Mouse (Mus musculus) embryonic fibroblast, embryonic 13.5 days (primary cell): ENCODE measurements around the gene Zfp14. TPM values are rescaled to one million over a fixed set of nuclear protein-coding genes. Genes with fewer than 3 reads are reported as not detected.

Experiments used
- H3K27ac ChIP-seq: 2 replicates; pipeline ENCODE4 v1.5.1; 2012; ENCODE audit warnings: low read length, control low read depth, inconsistent platforms; ENCODE audit not compliant: insufficient read depth
- H3K4me1 ChIP-seq: 2 replicates; pipeline ENCODE4 v1.6.1; 2011; ENCODE audit warnings: low read length; ENCODE audit not compliant: control insufficient read depth, insufficient read depth
- H3K4me3 ChIP-seq: 2 replicates; pipeline ENCODE4 v1.5.1; 2011; ENCODE audit warnings: mild to moderate bottlenecking, control low read depth, low read length; ENCODE audit not compliant: insufficient read depth
- CTCF ChIP-seq: IDR thresholded peaks from 2 replicates; pipeline ENCODE4 v1.5.1; 2011; ENCODE audit warnings: mild to moderate bottlenecking, control low read depth, low read length, moderate library complexity, borderline replicate concordance; ENCODE audit not compliant: insufficient read depth
- POLR2A ChIP-seq: IDR thresholded peaks from 2 replicates; pipeline ENCODE4 v1.6.1; 2011; ENCODE audit warnings: low read depth, mild to moderate bottlenecking, control low read depth, low read length, moderate library complexity
- polyA plus RNA-seq: library from polyadenylated mRNA; stranded (reverse); fragments of >200 nt; gene quantifications from 2 replicates; pipeline ENCODE4 v1.2.4, GENCODE M21; 2011; ENCODE audit warnings: low read depth; ENCODE audit not compliant: missing spikeins, insufficient read length

Zfp14 gene
- polyA plus RNA-seq, 1 experiment = 3.6 TPM

DNA sequence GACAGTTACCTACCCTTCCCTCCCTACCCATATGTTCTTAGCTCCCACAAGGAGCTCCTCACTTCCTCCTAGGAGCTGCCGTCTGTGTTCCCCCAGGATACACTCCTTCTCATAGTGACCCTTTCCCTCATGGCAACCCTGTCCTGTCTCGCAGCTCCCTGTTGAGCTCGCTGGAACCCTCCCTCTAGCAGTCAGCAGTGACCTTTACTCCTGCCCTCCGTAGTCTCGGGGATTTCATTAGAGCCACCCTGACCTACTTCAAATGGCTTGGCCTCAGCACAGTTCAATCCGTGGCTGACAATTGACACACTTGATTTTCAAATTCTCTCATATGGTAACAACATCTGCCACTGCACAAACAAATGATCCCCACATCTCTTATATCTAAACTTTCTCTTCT lies 20.5 kb downstream of the Zfp14 start:
- no peak for TF ChIP-seq POLR2A
- no peak for TF ChIP-seq CTCF
- H3K4me3 ChIP-seq = no peak overlapping the region
- H3K4me1 ChIP-seq = no peaks in the 10 kb centered on the region
- H3K27ac ChIP-seq = no peak overlapping the region

DNA sequence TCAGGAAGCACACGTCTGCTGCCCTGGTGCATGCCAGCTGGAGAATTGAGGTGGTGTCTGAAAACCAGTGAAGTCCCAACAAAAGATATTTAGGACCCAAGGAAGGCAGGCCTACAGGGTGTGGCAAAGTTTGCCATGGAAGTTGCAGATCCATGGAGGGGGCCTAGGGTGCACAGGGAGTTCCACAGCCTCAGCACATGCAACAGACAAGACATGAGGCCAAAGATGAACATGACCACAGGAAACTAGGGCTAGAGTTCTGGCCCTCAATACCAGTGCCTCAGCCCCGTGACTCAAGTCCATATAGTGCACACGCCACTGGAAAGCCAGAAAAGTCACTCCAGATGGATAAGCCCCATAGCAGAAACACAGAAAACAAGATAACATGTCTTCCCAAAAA lies 22.6 kb downstream of the Zfp14 start:
- Histone ChIP-seq H3K27ac (no peak overlapping the region), H3K4me3 (no peak overlapping the region), H3K4me1 (no peaks in the 10 kb centered on the region)
- TF ChIP-seq CTCF (no peak), POLR2A (no peak)

- no peak overlapping the region for H3K4me3 ChIP-seq
- H3K4me1 ChIP-seq = no peaks in the 10 kb centered on the region
- TF ChIP-seq CTCF (no peak), POLR2A (no peak)
- H3K27ac ChIP-seq = no peak overlapping the region
These were observed 23.8 kb downstream of the Zfp14 start for GRCm38 (mm10) chr7:30027331-30027730.

- H3K4me1 ChIP-seq = no peaks in the 10 kb centered on the region
- TF ChIP-seq POLR2A (no peak), CTCF (0 out of 2 replicates have a peak, but pooled peaks have one; percentile 8)
- H3K27ac ChIP-seq = no peak overlapping the region
- H3K4me3 ChIP-seq = no peak overlapping the region
These were observed 25.8 kb downstream of the Zfp14 start for GRCm38 (mm10) chr7:30025358-30025757.

DNA sequence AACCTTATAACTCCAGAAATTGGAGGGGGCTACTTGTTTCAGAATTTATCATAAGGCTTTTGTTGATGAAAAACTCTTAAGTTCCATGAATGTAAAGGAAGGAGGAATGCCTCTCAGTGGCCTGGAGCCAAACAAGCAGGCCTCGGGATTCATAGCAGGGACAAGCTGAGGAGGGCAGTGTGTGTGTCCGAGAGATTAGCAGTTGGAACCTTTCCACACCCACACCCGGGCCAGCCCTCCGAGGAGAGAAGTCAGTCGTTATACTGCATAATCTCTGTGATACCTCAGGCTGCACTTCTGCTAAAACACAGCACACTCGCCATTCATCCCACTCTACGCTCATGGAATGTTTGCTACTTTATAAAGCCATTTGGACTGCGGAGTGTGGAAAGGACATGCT lies 27.4 kb downstream of the Zfp14 start:
- no peak overlapping the region for H3K4me3 ChIP-seq
- no peak overlapping the region for H3K27ac ChIP-seq
- no peaks in the 10 kb centered on the region for H3K4me1 ChIP-seq
- TF ChIP-seq CTCF (no peak), POLR2A (no peak)

- TF ChIP-seq CTCF = no peak
- no peak for TF ChIP-seq POLR2A
- H3K4me3 ChIP-seq = no peak overlapping the region
- no peaks in the 10 kb centered on the region for H3K4me1 ChIP-seq
- H3K27ac ChIP-seq = no peak overlapping the region
These were observed 27.9 kb downstream of the Zfp14 start for GRCm38 (mm10) chr7:30023324-30023723.

GRCm38 (mm10) chr7:30019543-30019942 lies 31.6 kb downstream of the Zfp14 start:
- no peaks in the 10 kb centered on the region for H3K4me1 ChIP-seq
- H3K4me3 ChIP-seq = no peak overlapping the region
- no peak for TF ChIP-seq CTCF
- TF ChIP-seq POLR2A = no peak
- H3K27ac ChIP-seq = no peak overlapping the region

GRCm38 (mm10) chr7:30017226-30017625 lies 34.0 kb downstream of the Zfp14 start:
- H3K27ac ChIP-seq = no peak overlapping the region
- TF ChIP-seq POLR2A (no peak), CTCF (no peak)
- H3K4me1 ChIP-seq = no peaks in the 10 kb centered on the region
- H3K4me3 ChIP-seq = no peak overlapping the region

DNA sequence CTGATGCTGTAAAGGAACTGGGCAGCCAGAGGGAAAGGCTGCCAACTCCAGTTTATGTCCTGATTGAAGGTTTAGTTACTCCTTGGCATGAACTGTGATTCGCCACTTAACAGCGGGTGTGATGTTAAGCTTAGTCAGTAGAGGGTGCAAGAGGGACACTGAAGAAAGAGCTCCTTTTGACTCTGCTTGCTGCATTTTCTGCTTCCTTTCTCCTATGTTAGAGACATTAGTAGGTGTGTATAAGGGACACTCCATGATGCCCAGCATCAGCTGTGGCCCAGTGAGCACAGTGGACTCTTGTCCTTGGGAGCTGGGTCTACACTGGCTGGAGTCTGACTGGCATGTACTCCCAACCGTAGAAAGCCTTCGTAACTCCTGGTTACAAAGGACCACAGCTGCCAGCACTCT lies 38.2 kb downstream of the Zfp14 start:
- TF ChIP-seq POLR2A (no peak), CTCF (no peak)
- peaks cover 14% of the 10 kb centered on the region for H3K4me1 ChIP-seq
- H3K27ac ChIP-seq = no peak overlapping the region
- H3K4me3 ChIP-seq = no peak overlapping the region

- TF ChIP-seq POLR2A = no peak
- no peak for TF ChIP-seq CTCF
- Histone ChIP-seq H3K4me1 (peaks cover 16% of the 10 kb centered on the region), H3K27ac (peak overlapping the region; percentile 57; the same call in 1 of the 2 replicates), H3K4me3 (no peak overlapping the region)
These were observed 40.5 kb downstream of the Zfp14 start for GRCm38 (mm10) chr7:30010551-30011195.
